Comparison of ENCODE assay signal across 19 mouse cellular contexts in genomic region chr10:61869796-61870195, GRCm38 (mm10).
A peak's percentile ranks its signal among the peaks of the same experiment; 100 is the strongest.
DNase-seq lines count a peak whose midpoint lies in the region; ATAC-seq and TF ChIP-seq lines count a peak whose summit lies in the region.
"Had no signal": no experiment of that assay in that cellular context is flagged by ENCODE, and none has a peak within 500 bp of the region (broad histone marks: within the 10 kb centered on the region; RNA-seq: fewer than 3 reads in every experiment).

No protein-coding gene starts in this region.

- H3K4me3 ChIP-seq in cerebellum, adult 2 months (replicated peaks; ENCODE audit: insufficient read depth, low read depth, low read length), result no peak overlapping the region
- H3K4me3 ChIP-seq: embryonic facial prominence, embryonic 12.5 days; forebrain, embryonic 15.5 days; heart, embryonic 12.5 days; hindbrain, embryonic 13.5 days had no signal

- ATAC-seq in cerebellum, adult (ENCODE audit: insufficient number of reproducible peaks, low FRiP score, low TSS enrichment), result peak; percentile 50
- ATAC-seq: CD4-positive, CD25-positive, alpha-beta regulatory T cell, adult 4 months; forebrain, embryonic 15.5 days; hindbrain, postnatal 0 days had no signal

- no peaks in the 10 kb centered on the region for H3K27me3 ChIP-seq in cerebellum, adult 2 months (ENCODE audit: control insufficient read depth, insufficient read depth, low read length)
- H3K27me3 ChIP-seq: embryonic facial prominence, embryonic 12.5 days; forebrain, embryonic 15.5 days; heart, embryonic 12.5 days had no signal

- H3K4me1 ChIP-seq in cerebellum, adult 2 months (ENCODE audit: control insufficient read depth, insufficient read depth, low read length), result peaks cover 19% of the 10 kb centered on the region
- H3K4me1 ChIP-seq: forebrain, embryonic 15.5 days; hindbrain, embryonic 13.5 days had no signal

- H3K27ac ChIP-seq in cerebellum, adult 2 months (ENCODE audit: insufficient read depth, low read length), result no peak overlapping the region
- H3K27ac ChIP-seq: embryonic facial prominence, embryonic 12.5 days; forebrain, embryonic 15.5 days; hindbrain, embryonic 13.5 days; hindbrain, postnatal 0 days had no signal

- DNase-seq in cerebellum, postnatal 4 days (ENCODE audit: low spot score in 2 of 2), result no peak
- peak; percentile 52 to 60 for DNase-seq in cerebellum, adult 2 months
- DNase-seq in cerebellum, postnatal 10 days, result peak; percentile 76 to 85
- no peak for DNase-seq in retina, postnatal 1 day
- DNase-seq in testis, postnatal 14 days (ENCODE audit: low spot score), result no peak
- DNase-seq in thymus, postnatal 4 days, result no peak
- DNase-seq: adrenal gland, adult 8-10 months; adrenal gland, postnatal 36 days; B cell, adult 2 months; gastrocnemius, postnatal 10 days; heart, postnatal 36 days; kidney, adult 11 months had no signal

- TF ChIP-seq CTCF in cerebellum, adult 2 months (IDR thresholded peaks at IDR 0.05; ENCODE audit: borderline replicate concordance, insufficient read depth, low read depth, low read length), result no peak

- 26% methylated on average over 3 of the region's 3 CpGs for WGBS in cerebellum, adult 2 months

- TF ChIP-seq POLR2A in cerebellum, adult 2 months (IDR thresholded peaks at IDR 0.05; ENCODE audit: borderline replicate concordance, insufficient read depth, low read length), result no peak

Comparison
In these comparisons a context has a peak if more than half of its experiments do, and no peak if none do; other contexts are left out.
1. DNase-seq: peak in cerebellum, adult 2 months (2 of 2) and cerebellum, postnatal 10 days (2 of 2); none in cerebellum, postnatal 4 days (0 of 2), retina, postnatal 1 day (single experiment), testis, postnatal 14 days (single experiment) and thymus, postnatal 4 days (single experiment).